Mouse (Mus musculus): ENCODE results near the gene Agrp.

GRCm38 (mm10) chr8:105579719-105580118 is 57.5 kb downstream of the Agrp start:
- TF ChIP-seq CTCF (IDR thresholded peaks at IDR 0.05; ENCODE audit: low read depth, low read length) = no peak
- no peak for TF ChIP-seq GATA2 (IDR thresholded peaks at IDR 0.05; ENCODE audit: borderline replicate concordance, low read depth, low read length)
- TF ChIP-seq GATA1 (IDR thresholded peaks at IDR 0.05; ENCODE audit: borderline replicate concordance, low read length) = no peak
- no peak for TF ChIP-seq TAL1 (conservative IDR thresholded peaks at IDR 0.05; ENCODE audit: low read depth, low read length)
